Mouse (Mus musculus) kidney, embryonic 16.5 days (tissue): ENCODE data around the gene Nde1. TPM values are rescaled to one million over a fixed set of nuclear protein-coding genes. Genes with fewer than 3 reads are reported as not detected.
"Not testable (repeated sequence)": the region's sequence is repeated elsewhere in the genome, so short reads cannot be mapped to it uniquely, and the experiment has no call there.

ENCODE experiments used
- ATAC-seq: fragments of 200-750 bp; cut with Nextera tagmentation; 2 replicates; pipeline ENCODE4 v1.8.0; 2017; ENCODE audit warnings: moderate TSS enrichment; ENCODE audit not compliant: low FRiP score, low TSS enrichment
- H3K27ac ChIP-seq: fragments of 300-500 bp; sonication (generic); 2 replicates; pipeline ENCODE4 v1.5.1; 2014; ENCODE audit warnings: low read length
- H3K27me3 ChIP-seq: fragments of 300-500 bp; sonication (generic); 2 replicates; pipeline ENCODE4 v1.6.1; 2014; ENCODE audit warnings: low read length, control low read depth, mixed read lengths; ENCODE audit not compliant: insufficient read depth
- H3K36me3 ChIP-seq: fragments of 300-500 bp; sonication (generic); 2 replicates; pipeline ENCODE4 v1.6.1; 2014; ENCODE audit warnings: low read length, control low read depth, mixed read lengths; ENCODE audit not compliant: insufficient read depth
- H3K4me1 ChIP-seq: fragments of 300-500 bp; sonication (generic); 2 replicates; pipeline ENCODE4 v1.6.1; 2014; ENCODE audit warnings: low read length, control low read depth, mixed read lengths; ENCODE audit not compliant: insufficient read depth
- H3K4me2 ChIP-seq: fragments of 300-500 bp; sonication (generic); replicated peaks from 2 replicates; pipeline ENCODE4 v1.6.1; 2014; ENCODE audit warnings: low read depth, low read length
- H3K4me3 ChIP-seq: fragments of 300-500 bp; sonication (generic); 2 replicates; pipeline ENCODE4 v1.5.1; 2014; ENCODE audit warnings: mild to moderate bottlenecking, low read length
- H3K9ac ChIP-seq: fragments of 300-500 bp; sonication (generic); replicated peaks from 2 replicates; pipeline ENCODE4 v1.6.1; 2014; ENCODE audit warnings: low read length
- H3K9me3 ChIP-seq: fragments of 300-500 bp; sonication (generic); 2 replicates; pipeline ENCODE4 v1.6.1; 2016; ENCODE audit warnings: low read length, control low read depth
- WGBS: fragments of 180-500 bp; shearing (Covaris S2); extraction: QIAGEN DNeasy Blood & Tissue Kit; methylation state at CpG from one replicate; pipeline ENCODE4 v1.1.7; 2014; 5-methylcytosine and 5-hydroxymethylcytosine counted together
- polyA plus RNA-seq: library from polyadenylated mRNA; unstranded; fragments of >200 nt; fragmentation: Nextera tagmentation; extraction: Ambion mirVana; gene quantifications from 2 replicates; pipeline ENCODE4 v1.2.1, GENCODE M21; 2015

Nde1 gene
- polyA plus RNA-seq, 1 experiment from 2014 or later = 134 TPM

DNA sequence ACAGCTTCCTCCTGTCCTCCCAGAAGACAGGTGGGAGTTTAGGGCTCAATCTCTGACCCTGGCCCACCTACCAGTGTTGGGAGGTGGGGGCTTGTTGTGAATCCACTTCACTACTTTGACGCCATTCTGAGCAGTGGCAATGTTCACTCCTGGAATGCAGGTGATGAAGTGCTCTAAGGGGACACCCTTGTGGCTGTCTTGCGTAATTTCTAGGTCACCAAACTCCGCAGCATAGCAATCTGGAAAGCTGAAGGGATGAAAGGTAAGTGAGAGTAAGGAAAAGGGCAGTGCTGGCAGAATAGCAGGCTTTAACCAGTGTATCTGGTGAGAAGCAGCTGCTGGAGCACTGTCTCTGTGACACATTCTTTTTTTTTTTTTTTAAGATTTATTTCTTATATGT is 31.7 kb upstream of the Nde1 start:
- peak; percentile 23; the same call in 1 of the 2 replicates for ATAC-seq
- Histone ChIP-seq H3K36me3 (peaks cover 42% of the 10 kb centered on the region), H3K4me3 (no peak overlapping the region), H3K9me3 (no peaks in the 10 kb centered on the region), H3K27ac (no peak overlapping the region), H3K4me1 (no peaks in the 10 kb centered on the region), H3K27me3 (no peaks in the 10 kb centered on the region), H3K9ac (no peak overlapping the region), H3K4me2 (no peak overlapping the region)
- 83% methylated on average over 3 of the region's 3 CpGs for WGBS

DNA sequence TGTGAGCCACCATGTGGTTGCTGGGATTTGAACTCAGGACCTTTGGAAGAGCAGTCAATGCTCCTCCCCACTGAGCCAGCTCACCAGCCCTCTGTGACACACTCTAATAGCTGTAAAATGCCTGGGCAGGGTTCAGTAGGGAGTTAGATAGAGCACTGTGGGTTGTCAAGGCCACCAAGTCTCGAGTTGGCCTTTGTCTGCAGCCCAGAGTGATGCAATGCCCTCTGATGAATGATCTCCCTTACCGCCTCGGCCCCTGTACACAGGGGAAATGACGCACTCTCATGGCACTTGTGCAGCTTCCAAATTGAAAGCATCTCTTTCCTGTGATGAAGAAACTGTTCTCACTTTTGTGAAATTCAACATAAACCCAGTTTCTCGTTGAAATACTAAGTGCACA is 31.2 kb upstream of the Nde1 start:
- Histone ChIP-seq H3K4me2 (no peak overlapping the region), H3K36me3 (peaks cover 47% of the 10 kb centered on the region), H3K27me3 (no peaks in the 10 kb centered on the region), H3K4me3 (no peak overlapping the region), H3K9me3 (no peaks in the 10 kb centered on the region), H3K4me1 (no peaks in the 10 kb centered on the region), H3K9ac (no peak overlapping the region), H3K27ac (no peak overlapping the region)
- WGBS = 87% methylated on average over 5 of the region's 5 CpGs
- no peak for ATAC-seq

DNA sequence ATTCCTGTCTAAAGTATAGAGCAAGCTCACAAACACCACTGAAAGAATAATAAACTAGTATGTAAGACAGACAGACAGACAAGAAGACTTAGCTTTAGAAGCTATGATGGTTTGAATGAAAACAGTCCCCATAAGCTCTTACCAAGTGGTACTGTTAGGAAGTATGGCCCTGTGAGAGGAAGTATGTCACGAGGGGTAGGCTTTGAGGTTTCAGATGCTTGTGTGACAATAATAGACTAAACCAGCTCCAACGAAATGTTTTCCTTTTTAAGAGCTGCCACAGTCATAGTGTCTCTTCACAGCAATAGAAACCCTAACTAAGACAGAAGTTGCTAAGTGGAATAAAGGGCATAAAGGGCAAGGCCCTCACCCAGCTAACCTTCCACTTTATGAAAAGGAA is 28.1 kb upstream of the Nde1 start:
- WGBS = 89% methylated on average over 2 of the region's 2 CpGs
- Histone ChIP-seq H3K27ac (no peak overlapping the region), H3K4me2 (no peak overlapping the region), H3K36me3 (peaks cover 61% of the 10 kb centered on the region), H3K9me3 (no peaks in the 10 kb centered on the region), H3K4me3 (no peak overlapping the region), H3K4me1 (no peaks in the 10 kb centered on the region), H3K9ac (no peak overlapping the region), H3K27me3 (no peaks in the 10 kb centered on the region)
- ATAC-seq = no peak

DNA sequence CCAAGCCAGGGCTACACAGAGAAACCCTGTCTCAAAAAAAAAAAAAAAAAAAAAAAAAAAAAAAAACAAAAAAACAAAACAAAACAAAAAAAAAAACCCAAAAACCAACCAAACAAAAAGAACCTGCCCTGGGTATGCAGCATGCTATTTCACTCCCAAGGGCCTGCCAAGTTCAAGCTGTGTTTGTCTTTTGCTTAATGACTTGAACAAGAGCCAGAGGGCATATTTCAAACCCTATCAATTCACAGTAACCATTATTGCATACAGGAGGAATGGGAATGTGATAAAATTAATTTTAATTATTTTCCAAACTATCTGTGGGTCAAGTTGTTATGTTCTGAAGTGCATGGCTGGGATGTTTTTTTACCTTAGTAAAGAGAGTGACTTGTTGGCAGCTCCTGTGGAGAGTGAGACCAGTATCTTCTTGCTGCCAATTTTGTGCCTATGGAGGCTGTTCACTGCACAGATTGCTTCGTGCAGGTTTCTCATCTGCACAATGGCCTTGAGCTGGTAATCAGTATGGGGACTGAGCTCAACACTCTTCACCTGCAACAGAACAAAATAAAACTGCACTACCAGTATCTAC is 25.0 kb upstream of the Nde1 start:
- H3K27ac ChIP-seq = no peak overlapping the region
- H3K4me2 ChIP-seq = no peak overlapping the region
- no peak for ATAC-seq
- H3K4me3 ChIP-seq = no peak overlapping the region
- H3K4me1 ChIP-seq = no peaks in the 10 kb centered on the region
- no peaks in the 10 kb centered on the region for H3K9me3 ChIP-seq
- H3K36me3 ChIP-seq = peaks cover 61% of the 10 kb centered on the region
- WGBS = 86% methylated on average over 1 of the region's 1 CpGs
- no peak overlapping the region for H3K9ac ChIP-seq
- H3K27me3 ChIP-seq = no peaks in the 10 kb centered on the region

DNA sequence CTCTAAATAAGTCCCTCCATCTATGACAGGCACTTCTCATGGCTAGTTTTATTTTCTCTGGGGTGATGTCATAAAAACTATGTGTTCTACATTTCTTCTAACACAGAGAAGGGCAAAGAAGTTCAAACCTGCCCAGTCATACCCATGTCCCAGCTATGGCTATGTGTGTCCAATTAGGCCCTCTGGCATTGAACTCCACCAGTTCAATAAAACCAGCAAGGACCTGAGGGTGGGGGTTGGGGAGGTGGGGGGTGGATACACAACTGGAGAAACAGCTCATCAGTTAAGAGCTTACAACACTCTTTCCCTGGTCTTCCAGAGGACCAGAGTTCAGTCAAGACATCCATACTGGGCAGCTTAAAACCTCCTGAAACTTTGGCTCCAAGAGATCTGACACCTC is 24.0 kb upstream of the Nde1 start:
- Histone ChIP-seq H3K4me1 (no peaks in the 10 kb centered on the region), H3K9me3 (no peaks in the 10 kb centered on the region), H3K27me3 (no peaks in the 10 kb centered on the region), H3K9ac (no peak overlapping the region), H3K36me3 (peaks cover 60% of the 10 kb centered on the region), H3K27ac (no peak overlapping the region), H3K4me3 (no peak overlapping the region), H3K4me2 (no peak overlapping the region)
- no peak for ATAC-seq

DNA sequence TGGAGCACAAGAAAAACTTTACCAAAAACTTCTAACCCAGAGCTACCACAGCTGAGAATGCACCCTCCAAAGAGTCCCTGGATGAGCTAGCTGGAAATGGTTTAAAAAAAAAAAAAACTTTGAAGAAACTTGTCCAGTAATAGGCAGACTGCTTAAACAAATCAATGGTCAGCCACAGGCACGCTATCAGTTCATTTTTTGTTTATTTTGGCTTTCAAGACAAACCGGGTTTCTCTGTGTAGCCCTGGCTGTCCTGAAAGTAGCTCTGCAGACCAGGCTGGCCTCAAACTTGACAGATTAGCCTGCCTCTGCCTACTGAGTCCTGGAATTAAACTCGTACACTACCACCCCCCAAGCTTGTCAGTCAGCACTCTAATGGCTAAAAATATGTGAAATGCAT is 19.8 kb upstream of the Nde1 start:
- no peaks in the 10 kb centered on the region for H3K9me3 ChIP-seq
- WGBS = 73% methylated on average over 3 of the region's 3 CpGs
- H3K9ac ChIP-seq = no peak overlapping the region
- no peak for ATAC-seq
- peaks cover 71% of the 10 kb centered on the region for H3K36me3 ChIP-seq
- H3K27ac ChIP-seq = no peak overlapping the region
- no peaks in the 10 kb centered on the region for H3K4me1 ChIP-seq
- no peaks in the 10 kb centered on the region for H3K27me3 ChIP-seq
- H3K4me2 ChIP-seq = no peak overlapping the region
- H3K4me3 ChIP-seq = no peak overlapping the region

GRCm38 (mm10) chr16:14147712-14148111 is 15.4 kb upstream of the Nde1 start:
- no peak overlapping the region for H3K4me3 ChIP-seq
- H3K27ac ChIP-seq = no peak overlapping the region
- no peaks in the 10 kb centered on the region for H3K27me3 ChIP-seq
- no peak overlapping the region for H3K9ac ChIP-seq
- H3K4me2 ChIP-seq = no peak overlapping the region
- no peak for ATAC-seq
- H3K9me3 ChIP-seq = no peaks in the 10 kb centered on the region
- no peaks in the 10 kb centered on the region for H3K4me1 ChIP-seq
- peaks cover 68% of the 10 kb centered on the region for H3K36me3 ChIP-seq

DNA sequence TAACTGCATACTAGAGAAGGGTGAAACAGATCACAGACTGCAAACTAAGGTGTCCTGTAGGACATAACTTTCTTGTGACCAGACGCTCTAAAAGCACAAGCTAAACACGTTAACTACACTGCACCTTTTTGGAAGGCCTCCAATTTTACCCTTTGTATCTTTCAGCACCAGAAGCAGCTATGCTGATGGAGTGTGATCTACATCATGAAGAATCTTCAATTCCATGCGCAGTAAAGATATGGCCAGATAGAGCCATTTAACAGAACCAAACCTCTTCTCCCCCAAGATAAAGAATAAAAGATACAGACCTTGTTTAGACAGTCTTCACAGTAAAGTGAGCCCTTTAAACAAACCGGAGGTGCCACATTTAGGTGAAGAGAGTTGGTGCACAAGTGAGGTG is 11.4 kb upstream of the Nde1 start:
- Histone ChIP-seq H3K27me3 (no peaks in the 10 kb centered on the region), H3K36me3 (peaks cover 50% of the 10 kb centered on the region), H3K27ac (no peak overlapping the region), H3K4me3 (no peak overlapping the region), H3K9me3 (no peaks in the 10 kb centered on the region), H3K9ac (no peak overlapping the region), H3K4me1 (no peaks in the 10 kb centered on the region), H3K4me2 (no peak overlapping the region)
- ATAC-seq = no peak
- WGBS = 90% methylated on average over 4 of the region's 4 CpGs

GRCm38 (mm10) chr16:14155638-14156037 is 7.4 kb upstream of the Nde1 start:
- H3K27me3 ChIP-seq, ATAC-seq, H3K4me2 ChIP-seq, H3K9ac ChIP-seq, H3K4me3 ChIP-seq, H3K27ac ChIP-seq, H3K9me3 ChIP-seq: not testable (repeated sequence)
- peaks cover 13% of the 10 kb centered on the region for H3K4me1 ChIP-seq
- WGBS = 82% methylated on average over 1 of the region's 2 CpGs
- H3K36me3 ChIP-seq = peaks cover 26% of the 10 kb centered on the region

- no peak overlapping the region for H3K4me3 ChIP-seq
- H3K4me1 ChIP-seq = peaks cover 13% of the 10 kb centered on the region
- no peak overlapping the region for H3K4me2 ChIP-seq
- peaks cover 24% of the 10 kb centered on the region for H3K36me3 ChIP-seq
- no peak overlapping the region for H3K9ac ChIP-seq
- 91% methylated on average over 5 of the region's 6 CpGs for WGBS
- no peaks in the 10 kb centered on the region for H3K27me3 ChIP-seq
- no peak overlapping the region for H3K27ac ChIP-seq
- ATAC-seq = no peak
- H3K9me3 ChIP-seq = no peaks in the 10 kb centered on the region
Measured at GRCm38 (mm10) chr16:14156312-14156711, 6.8 kb upstream of the Nde1 start.
